In the genomic region with DNA sequence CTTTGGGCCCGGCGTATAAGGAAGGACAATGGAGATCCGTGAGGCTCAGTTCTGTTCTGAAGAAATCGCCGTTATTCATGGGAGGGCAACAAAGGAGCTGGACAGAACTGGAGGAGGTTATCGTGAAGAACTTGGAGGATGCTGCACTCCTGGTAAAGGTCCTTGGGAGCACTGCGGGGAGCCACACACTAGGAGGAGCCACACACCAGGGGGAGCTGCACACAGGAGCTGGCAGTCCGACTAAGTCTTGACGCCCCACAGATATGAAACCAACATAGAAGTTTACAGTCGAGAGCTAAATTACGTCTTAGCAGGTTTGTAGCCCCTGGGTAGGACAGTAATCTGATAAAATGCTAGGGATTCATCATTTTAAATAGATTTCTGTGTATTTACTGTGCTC, we compare ENCODE assay signal across 9 mouse cellular contexts.
A peak's percentile ranks its signal among the peaks of the same experiment; 100 is the strongest.
DNase-seq lines count a peak whose midpoint lies in the region; ATAC-seq lines count a peak whose summit lies in the region.
"Had no signal": no experiment of that assay in that cellular context is flagged by ENCODE, and none has a peak within 500 bp of the region (broad histone marks: within the 10 kb centered on the region; RNA-seq: fewer than 3 reads in every experiment).

No protein-coding gene starts in this region.

- no peaks in the 10 kb centered on the region for H3K9me3 ChIP-seq in midbrain, embryonic 11.5 days (ENCODE audit: control insufficient read depth, low read length)
- no peaks in the 10 kb centered on the region for H3K9me3 ChIP-seq in midbrain, embryonic 10.5 days (replicated peaks)
- no peaks in the 10 kb centered on the region for H3K9me3 ChIP-seq in embryonic facial prominence, embryonic 10.5 days
- no peaks in the 10 kb centered on the region for H3K9me3 ChIP-seq in midbrain, embryonic 16.5 days (replicated peaks; ENCODE audit: control insufficient read depth, low read length, poor library complexity, severe bottlenecking)
- H3K9me3 ChIP-seq: heart, embryonic 13.5 days had no signal

- no peak for ATAC-seq in midbrain, embryonic 11.5 days (ENCODE audit: low FRiP score)
- ATAC-seq in midbrain, embryonic 16.5 days: no peak

- H3K4me3 ChIP-seq in midbrain, embryonic 11.5 days (ENCODE audit: low read depth, low read length): no peak overlapping the region
- H3K4me3 ChIP-seq in midbrain, embryonic 10.5 days: no peak overlapping the region
- no peak overlapping the region for H3K4me3 ChIP-seq in embryonic facial prominence, embryonic 10.5 days
- no peak overlapping the region for H3K4me3 ChIP-seq in midbrain, embryonic 16.5 days (ENCODE audit: low read depth, low read length)
- H3K4me3 ChIP-seq: heart, embryonic 13.5 days had no signal

- H3K4me2 ChIP-seq in midbrain, embryonic 11.5 days: no peak overlapping the region
- H3K4me2 ChIP-seq in midbrain, embryonic 16.5 days (ENCODE audit: low read length): no peak overlapping the region
- H3K4me2 ChIP-seq: heart, embryonic 13.5 days had no signal

- no peaks in the 10 kb centered on the region for H3K27me3 ChIP-seq in midbrain, embryonic 11.5 days (ENCODE audit: control insufficient read depth, insufficient read depth, low read length)
- no peaks in the 10 kb centered on the region for H3K27me3 ChIP-seq in midbrain, embryonic 10.5 days (ENCODE audit: low read depth, poor library complexity, severe bottlenecking)
- no peaks in the 10 kb centered on the region for H3K27me3 ChIP-seq in embryonic facial prominence, embryonic 10.5 days (replicated peaks; ENCODE audit: low read depth, poor library complexity, severe bottlenecking)
- H3K27me3 ChIP-seq in midbrain, embryonic 16.5 days (ENCODE audit: control insufficient read depth, insufficient read depth, low read depth, low read length): no peaks in the 10 kb centered on the region
- H3K27me3 ChIP-seq: heart, embryonic 13.5 days had no signal

- DNase-seq in midbrain, embryonic 11.5 days (ENCODE audit: low spot score, missing footprints): peak; percentile 72
- DNase-seq in midbrain, embryonic 10.5 days (ENCODE audit: low spot score): no peak
- peak; percentile 34 for DNase-seq in embryonic facial prominence, embryonic 10.5 days (ENCODE audit: low spot score)
- DNase-seq in kidney, postnatal 36 days: peak; percentile 7 to 51
- peak; percentile 72 for DNase-seq in ovary, postnatal 36 days (ENCODE audit: low spot score)
- no peak for DNase-seq in frontal cortex, postnatal 10 days (ENCODE audit: low spot score in 2 of 2)
- DNase-seq in cerebellum, postnatal 14 days: no peak

- H3K27ac ChIP-seq in midbrain, embryonic 11.5 days (ENCODE audit: low read depth, low read length): no peak overlapping the region
- H3K27ac ChIP-seq in midbrain, embryonic 10.5 days (replicated peaks): no peak overlapping the region
- H3K27ac ChIP-seq in embryonic facial prominence, embryonic 10.5 days (replicated peaks): no peak overlapping the region
- no peak overlapping the region for H3K27ac ChIP-seq in midbrain, embryonic 16.5 days (ENCODE audit: low read length)
- H3K27ac ChIP-seq: heart, embryonic 13.5 days had no signal

- WGBS in midbrain, embryonic 11.5 days: 79% methylated on average over 11 of the region's 11 CpGs
- 81% methylated on average over 11 of the region's 11 CpGs for WGBS in midbrain, embryonic 10.5 days
- WGBS in embryonic facial prominence, embryonic 10.5 days: 77% methylated on average over 11 of the region's 11 CpGs
- WGBS in midbrain, embryonic 16.5 days: 81% methylated on average over 11 of the region's 11 CpGs

- H3K9ac ChIP-seq in midbrain, embryonic 11.5 days (ENCODE audit: low read length): no peak overlapping the region
- no peak overlapping the region for H3K9ac ChIP-seq in midbrain, embryonic 16.5 days (ENCODE audit: low read depth, low read length)
- H3K9ac ChIP-seq: heart, embryonic 13.5 days had no signal

- H3K36me3 ChIP-seq in midbrain, embryonic 11.5 days (ENCODE audit: control insufficient read depth, insufficient read depth, low read length): no peaks in the 10 kb centered on the region
- no peaks in the 10 kb centered on the region for H3K36me3 ChIP-seq in midbrain, embryonic 10.5 days
- no peaks in the 10 kb centered on the region for H3K36me3 ChIP-seq in embryonic facial prominence, embryonic 10.5 days (replicated peaks)
- H3K36me3 ChIP-seq in midbrain, embryonic 16.5 days (ENCODE audit: control insufficient read depth, insufficient read depth, low read length): no peaks in the 10 kb centered on the region
- H3K36me3 ChIP-seq: heart, embryonic 13.5 days had no signal

- H3K4me1 ChIP-seq in midbrain, embryonic 11.5 days (ENCODE audit: control insufficient read depth, insufficient read depth, low read length): no peaks in the 10 kb centered on the region
- no peaks in the 10 kb centered on the region for H3K4me1 ChIP-seq in midbrain, embryonic 10.5 days
- H3K4me1 ChIP-seq in embryonic facial prominence, embryonic 10.5 days: 0 out of 2 replicates have a peak, but pooled peaks cover 2% of the 10 kb centered on the region
- no peaks in the 10 kb centered on the region for H3K4me1 ChIP-seq in midbrain, embryonic 16.5 days (ENCODE audit: control insufficient read depth, insufficient read depth, low read length)

Comparison
In these comparisons a context has a peak if more than half of its experiments do, and no peak if none do; other contexts are left out.
1. DNase-seq: peak in midbrain, embryonic 11.5 days (single experiment), embryonic facial prominence, embryonic 10.5 days (single experiment), kidney, postnatal 36 days (2 of 2) and ovary, postnatal 36 days (single experiment); none in midbrain, embryonic 10.5 days (single experiment), frontal cortex, postnatal 10 days (0 of 2) and cerebellum, postnatal 14 days (0 of 2).